Mouse (Mus musculus) 416B (cell line): Measurements from ENCODE around the gene Ifna9.
"Not testable (repeated sequence)": the region's sequence is repeated elsewhere in the genome, so short reads cannot be mapped to it uniquely, and the experiment has no call there.

ENCODE experiments used
- DNase-seq: peaks from one replicate; pipeline ENCODE4 v3.0.0; 2011; ENCODE audit warnings: low read depth

Ifna9 gene

GRCm38 (mm10) chr4:88592285-88592684, at the start of gene Ifna9:
TSS of gene Ifna9 (minus strand) at chr4:88592385.
- DNase-seq = no peak

- DNase-seq = peak; percentile 99
Measured at GRCm38 (mm10) chr4:88641077-88641831, 49.1 kb upstream of the Ifna9 start.

- DNase-seq = no peak
Measured at GRCm38 (mm10) chr4:88640704-88641076, 48.5 kb upstream of the Ifna9 start.

GRCm38 (mm10) chr4:88634311-88634710, 42.1 kb upstream of the Ifna9 start, which contains the start of gene C87499:
TSS of gene C87499 (minus strand) at chr4:88634411.
- no peak for DNase-seq

- DNase-seq = no peak
Measured at GRCm38 (mm10) chr4:88603276-88603675, 11.1 kb upstream of the Ifna9 start, which contains the start of gene Ifna12. TSS of gene Ifna12 (minus strand) at chr4:88603376.

- DNase-seq = no peak
Measured at GRCm38 (mm10) chr4:88571698-88572097, 20.5 kb downstream of the Ifna9 start, which contains the start of gene Ifna14. TSS of gene Ifna14 (minus strand) at chr4:88571798.

- no peak for DNase-seq
Measured at GRCm38 (mm10) chr4:88561791-88562190, 30.4 kb downstream of the Ifna9 start.

GRCm38 (mm10) chr4:88558145-88558544, 34.0 kb downstream of the Ifna9 start, which contains the start of gene Ifna15:
TSS of gene Ifna15 (minus strand) at chr4:88558245.
- not testable (repeated sequence) for DNase-seq

- peak; percentile 92 for DNase-seq
Measured at GRCm38 (mm10) chr4:88550161-88550945, 41.8 kb downstream of the Ifna9 start.

GRCm38 (mm10) chr4:88547986-88548385, 44.2 kb downstream of the Ifna9 start:
- DNase-seq = no peak

- DNase-seq = peak; percentile 85
Measured at GRCm38 (mm10) chr4:88543649-88544234, 48.4 kb downstream of the Ifna9 start.
